Mouse (Mus musculus) limb, embryonic 12.5 days (tissue): ENCODE measurements around the gene Tcp11. TPM values are rescaled to one million over a fixed set of nuclear protein-coding genes. Genes with fewer than 3 reads are reported as not detected.
A peak's percentile ranks its signal among the peaks of the same experiment; 100 is the strongest.

ENCODE experiments used
- ATAC-seq: fragments of 200-750 bp; cut with Nextera tagmentation; 2 replicates; pipeline ENCODE4 v1.8.0; 2017; ENCODE audit warnings: low read depth, moderate TSS enrichment; ENCODE audit not compliant: insufficient number of reproducible peaks, insufficient read depth, low FRiP score, low TSS enrichment
- H3K27ac ChIP-seq: fragments of 300-500 bp; sonication (generic); 2 replicates; pipeline ENCODE4 v1.5.1; 2016; ENCODE audit warnings: mild to moderate bottlenecking, moderate library complexity
- H3K27me3 ChIP-seq: fragments of 300-500 bp; sonication (generic); 2 replicates; pipeline ENCODE4 v1.6.1; 2016; ENCODE audit warnings: mild to moderate bottlenecking, moderate library complexity
- H3K36me3 ChIP-seq: fragments of 300-500 bp; sonication (generic); 2 replicates; pipeline ENCODE4 v1.6.1; 2016; ENCODE audit warnings: mild to moderate bottlenecking, moderate library complexity
- H3K4me1 ChIP-seq: fragments of 300-500 bp; sonication (generic); replicated peaks from 2 replicates; pipeline ENCODE4 v1.6.1; 2016
- H3K4me2 ChIP-seq: fragments of 300-500 bp; sonication (generic); 2 replicates; pipeline ENCODE4 v1.6.1; 2016; ENCODE audit warnings: mild to moderate bottlenecking, moderate library complexity
- H3K4me3 ChIP-seq: fragments of 300-500 bp; sonication (generic); replicated peaks from 2 replicates; pipeline ENCODE4 v1.5.1; 2016; ENCODE audit warnings: mild to moderate bottlenecking
- H3K9ac ChIP-seq: fragments of 300-500 bp; sonication (generic); replicated peaks from 2 replicates; pipeline ENCODE4 v1.6.1; 2016; ENCODE audit warnings: mild to moderate bottlenecking, moderate library complexity
- H3K9me3 ChIP-seq: fragments of 300-500 bp; sonication (generic); 2 replicates; pipeline ENCODE4 v1.6.1; 2016; ENCODE audit warnings: mild to moderate bottlenecking, moderate library complexity
- WGBS: fragments of 180-500 bp; shearing (Covaris S2); methylation state at CpG from one replicate; pipeline ENCODE4 v1.1.7; 2016; 5-methylcytosine and 5-hydroxymethylcytosine counted together
- polyA plus RNA-seq: library from polyadenylated mRNA; unstranded; fragments of >200 nt; fragmentation: Nextera tagmentation; extraction: Ambion mirVana; gene quantifications from 2 replicates; pipeline ENCODE4 v1.2.1, GENCODE M21; 2016

Tcp11 gene
- polyA plus RNA-seq: 1.2 and 1.4 TPM in 2 replicates

DNA sequence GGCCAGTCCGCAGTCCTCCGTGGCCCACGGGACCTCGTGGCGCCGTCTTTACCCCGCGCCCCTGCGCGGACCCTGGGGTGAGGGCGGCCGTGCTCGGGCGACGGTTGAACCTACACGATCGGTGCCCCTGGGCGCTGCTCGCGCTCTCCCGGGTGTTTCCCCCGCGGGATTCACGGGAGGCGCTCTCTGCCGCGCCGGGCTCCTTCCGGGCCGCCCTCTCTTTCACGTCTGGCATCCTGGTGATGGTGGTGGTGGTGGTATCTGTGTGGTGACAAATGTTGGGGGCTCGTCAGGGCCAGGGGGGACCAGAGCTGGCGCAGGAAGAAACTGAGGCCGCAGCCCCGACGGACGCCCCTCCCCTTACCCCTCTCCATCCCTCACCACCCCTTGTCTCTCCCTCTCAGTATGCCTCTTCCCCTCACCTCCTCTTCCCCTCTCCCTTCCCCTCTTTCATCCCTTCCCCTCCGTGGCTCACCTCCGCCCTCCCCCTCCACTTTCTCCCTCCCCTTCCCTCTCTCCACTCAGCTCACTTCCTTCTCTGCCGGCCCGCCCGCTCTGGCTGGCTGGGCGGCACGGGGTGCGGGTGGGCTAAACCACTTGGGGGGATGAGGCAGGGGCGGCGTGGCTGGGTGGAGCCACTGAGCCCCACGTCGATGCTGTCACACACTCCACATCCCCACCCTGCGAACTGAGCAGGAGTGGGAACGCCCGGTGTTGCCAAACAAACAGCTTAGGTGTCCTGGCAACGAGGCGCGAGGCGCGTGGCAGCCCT lies at the start of gene Tcp11:
Gene Tcp11 (minus strand): TSS at position 595 of the 772 bp plus-strand sequence.
- H3K36me3 ChIP-seq: no peaks in the 10 kb centered on the region
- 0 out of 2 replicates have a peak within 1 kb of the TSS, but pooled peaks have one; percentile 29 for H3K27ac ChIP-seq
- H3K4me1 ChIP-seq: peaks cover 17% of the 10 kb centered on the region
- ATAC-seq: peak; percentile 83
- peak within 1 kb of the TSS; percentile 69 for H3K9ac ChIP-seq
- no peaks in the 10 kb centered on the region for H3K9me3 ChIP-seq
- H3K4me3 ChIP-seq: peak within 1 kb of the TSS; percentile 69
- WGBS: 2% methylated on average over 57 of the region's 57 CpGs
- peak within 1 kb of the TSS; percentile 100 for H3K4me2 ChIP-seq
- peaks cover 23% of the 10 kb centered on the region for H3K27me3 ChIP-seq

DNA sequence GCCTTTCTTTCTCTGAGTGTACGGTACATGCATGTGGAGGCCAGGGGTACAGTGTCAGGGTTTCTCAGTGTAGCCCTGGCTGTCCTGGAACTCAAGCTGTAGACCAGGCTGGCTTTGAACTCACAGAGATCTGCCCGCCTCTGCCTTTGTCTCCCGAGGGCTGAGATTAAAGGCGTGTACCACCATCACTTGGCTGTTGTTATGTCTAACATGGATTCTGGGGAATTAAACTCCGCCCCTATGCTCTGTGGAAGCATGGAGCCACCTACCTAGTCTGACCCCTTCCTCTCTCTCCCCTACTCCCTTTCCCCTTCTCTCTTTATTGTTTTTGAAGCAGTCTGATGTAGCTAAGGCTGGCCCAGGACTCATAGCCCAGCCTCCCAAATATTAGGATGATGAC lies 49.4 kb upstream of the Tcp11 start:
- Histone ChIP-seq H3K4me1 (no peaks in the 10 kb centered on the region; the same call in 1 of the 2 replicates), H3K36me3 (no peaks in the 10 kb centered on the region), H3K27me3 (no peaks in the 10 kb centered on the region; the same call in 1 of the 2 replicates), H3K9ac (no peak overlapping the region), H3K27ac (no peak overlapping the region), H3K4me2 (no peak overlapping the region), H3K4me3 (no peak overlapping the region), H3K9me3 (no peaks in the 10 kb centered on the region)
- ATAC-seq: no peak
- 87% methylated on average over 5 of the region's 5 CpGs for WGBS

- H3K9me3 ChIP-seq: no peaks in the 10 kb centered on the region
- H3K4me2 ChIP-seq: no peak overlapping the region
- H3K27me3 ChIP-seq: no peaks in the 10 kb centered on the region
- 67% methylated on average over 8 of the region's 8 CpGs for WGBS
- H3K9ac ChIP-seq: no peak overlapping the region
- no peak overlapping the region for H3K4me3 ChIP-seq
- H3K4me1 ChIP-seq: no peaks in the 10 kb centered on the region
- no peaks in the 10 kb centered on the region for H3K36me3 ChIP-seq
- ATAC-seq: no peak
- no peak overlapping the region for H3K27ac ChIP-seq
Observed at GRCm38 (mm10) chr17:28124368-28124767, 43.9 kb upstream of the Tcp11 start.

DNA sequence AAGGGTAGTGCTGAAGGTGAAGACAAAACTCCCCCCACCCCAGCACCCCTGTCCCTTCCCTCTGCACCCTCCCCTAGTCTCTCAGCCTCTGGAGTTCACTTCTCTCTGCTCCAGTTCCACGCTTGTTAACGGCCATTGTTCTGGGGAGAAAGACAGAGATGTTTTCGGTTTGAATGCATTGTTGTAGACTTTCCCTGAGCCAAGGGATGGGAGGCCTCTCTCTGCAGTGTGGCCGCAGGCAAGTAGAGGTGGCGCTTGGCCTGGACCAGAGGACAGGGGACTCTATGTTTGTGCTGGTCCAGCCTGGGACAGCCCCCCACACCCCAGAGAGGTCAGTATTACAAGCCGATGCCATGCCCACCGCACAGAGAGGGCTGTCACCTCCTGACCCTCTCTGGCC lies 43.2 kb upstream of the Tcp11 start:
- H3K9ac ChIP-seq: no peak overlapping the region
- no peaks in the 10 kb centered on the region for H3K27me3 ChIP-seq
- WGBS: 57% methylated on average over 7 of the region's 7 CpGs
- ATAC-seq: no peak
- no peaks in the 10 kb centered on the region for H3K9me3 ChIP-seq
- H3K36me3 ChIP-seq: no peaks in the 10 kb centered on the region
- no peak overlapping the region for H3K4me2 ChIP-seq
- no peak overlapping the region for H3K27ac ChIP-seq
- H3K4me1 ChIP-seq: no peaks in the 10 kb centered on the region
- H3K4me3 ChIP-seq: no peak overlapping the region

GRCm38 (mm10) chr17:28122949-28123348 lies 42.5 kb upstream of the Tcp11 start:
- H3K4me3 ChIP-seq: no peak overlapping the region
- 76% methylated on average over 13 of the region's 13 CpGs for WGBS
- no peaks in the 10 kb centered on the region for H3K27me3 ChIP-seq
- no peak overlapping the region for H3K27ac ChIP-seq
- H3K9me3 ChIP-seq: no peaks in the 10 kb centered on the region
- no peaks in the 10 kb centered on the region for H3K36me3 ChIP-seq
- H3K4me2 ChIP-seq: no peak overlapping the region
- ATAC-seq: no peak
- H3K4me1 ChIP-seq: no peaks in the 10 kb centered on the region
- H3K9ac ChIP-seq: no peak overlapping the region

DNA sequence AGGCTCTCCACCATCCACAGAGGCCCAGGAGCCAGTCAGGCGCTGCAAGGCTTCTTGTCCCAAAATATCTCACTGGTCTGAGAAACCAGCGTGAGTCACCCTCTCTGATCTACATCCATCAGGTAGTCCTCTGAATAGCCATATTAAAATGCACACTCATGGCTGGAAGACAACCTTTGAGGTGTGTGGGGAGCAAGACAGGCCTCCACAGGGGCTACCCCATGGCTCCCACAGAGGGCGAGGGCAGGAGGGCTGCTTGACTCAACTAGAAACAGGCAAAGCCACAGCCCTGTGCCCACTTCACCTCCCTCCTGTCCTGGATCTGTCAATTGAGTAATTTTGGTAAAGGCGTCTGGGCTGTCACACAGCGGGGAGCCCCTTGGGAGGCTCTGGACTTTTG lies 40.0 kb upstream of the Tcp11 start:
- no peak overlapping the region for H3K4me2 ChIP-seq
- 0 out of 2 replicates have a peak, but pooled peaks cover 3% of the 10 kb centered on the region for H3K4me1 ChIP-seq
- H3K4me3 ChIP-seq: no peak overlapping the region
- ATAC-seq: no peak
- H3K36me3 ChIP-seq: no peaks in the 10 kb centered on the region
- WGBS: 82% methylated on average over 5 of the region's 5 CpGs
- H3K9me3 ChIP-seq: no peaks in the 10 kb centered on the region
- H3K9ac ChIP-seq: no peak overlapping the region
- no peak overlapping the region for H3K27ac ChIP-seq
- no peaks in the 10 kb centered on the region for H3K27me3 ChIP-seq

- no peaks in the 10 kb centered on the region for H3K9me3 ChIP-seq
- no peak overlapping the region for H3K27ac ChIP-seq
- no peak overlapping the region for H3K4me2 ChIP-seq
- peaks cover 12% of the 10 kb centered on the region for H3K4me1 ChIP-seq
- H3K27me3 ChIP-seq: no peaks in the 10 kb centered on the region
- no peaks in the 10 kb centered on the region for H3K36me3 ChIP-seq
- WGBS: 59% methylated on average over 19 of the region's 19 CpGs
- no peak overlapping the region for H3K9ac ChIP-seq
- ATAC-seq: no peak
- H3K4me3 ChIP-seq: no peak overlapping the region
Observed at GRCm38 (mm10) chr17:28117451-28118209, 37.2 kb upstream of the Tcp11 start.

DNA sequence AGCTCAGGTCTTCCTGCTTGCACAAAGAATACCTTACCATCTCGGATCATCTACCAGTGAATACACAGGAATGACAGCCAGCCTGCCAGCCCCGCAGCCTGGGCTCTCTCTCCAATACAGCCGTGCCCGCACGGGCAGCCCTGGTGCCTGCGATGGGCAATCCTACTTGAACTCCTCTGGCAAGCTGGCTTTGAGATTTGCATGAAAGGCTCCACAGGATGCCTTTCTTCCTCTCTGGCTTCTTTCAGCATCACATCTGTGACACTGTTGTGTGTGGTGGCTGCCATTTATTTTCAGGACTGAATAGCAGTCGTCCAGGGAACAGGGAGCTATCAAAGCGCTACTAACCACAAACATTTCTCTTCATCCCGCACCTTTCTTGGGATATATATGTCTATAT lies 35.9 kb upstream of the Tcp11 start:
- no peaks in the 10 kb centered on the region for H3K9me3 ChIP-seq
- peaks cover 12% of the 10 kb centered on the region for H3K4me1 ChIP-seq
- no peak overlapping the region for H3K4me2 ChIP-seq
- H3K9ac ChIP-seq: no peak overlapping the region
- ATAC-seq: no peak
- no peaks in the 10 kb centered on the region for H3K36me3 ChIP-seq
- no peaks in the 10 kb centered on the region for H3K27me3 ChIP-seq
- H3K27ac ChIP-seq: no peak overlapping the region
- 84% methylated on average over 9 of the region's 9 CpGs for WGBS
- H3K4me3 ChIP-seq: no peak overlapping the region

DNA sequence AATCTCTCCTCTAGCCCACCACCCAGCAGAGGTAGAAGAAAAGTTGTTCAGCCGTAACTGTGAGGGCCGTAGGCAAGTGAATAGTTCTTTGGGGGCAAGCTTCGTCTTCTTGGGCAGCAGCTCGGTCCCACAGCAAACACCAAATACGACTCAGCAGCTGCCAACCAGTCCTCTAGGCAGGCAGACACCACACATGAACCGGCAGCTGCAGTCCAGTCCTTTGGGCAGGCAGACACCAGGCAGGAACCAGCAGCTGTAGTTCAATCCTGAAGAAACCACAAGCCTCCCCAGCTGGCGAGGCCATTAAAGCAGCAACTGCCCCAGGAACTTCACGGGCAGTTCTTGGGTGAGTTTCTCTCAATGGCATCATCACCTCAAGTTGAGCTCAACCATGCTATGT lies 31.8 kb upstream of the Tcp11 start:
- H3K4me3 ChIP-seq: no peak overlapping the region
- ATAC-seq: no peak
- H3K27me3 ChIP-seq: peaks cover 3% of the 10 kb centered on the region; the same call in 1 of the 2 replicates
- no peaks in the 10 kb centered on the region for H3K36me3 ChIP-seq
- WGBS: 88% methylated on average over 8 of the region's 8 CpGs
- H3K4me2 ChIP-seq: no peak overlapping the region
- no peak overlapping the region for H3K27ac ChIP-seq
- peaks cover 27% of the 10 kb centered on the region for H3K4me1 ChIP-seq
- no peaks in the 10 kb centered on the region for H3K9me3 ChIP-seq
- no peak overlapping the region for H3K9ac ChIP-seq

DNA sequence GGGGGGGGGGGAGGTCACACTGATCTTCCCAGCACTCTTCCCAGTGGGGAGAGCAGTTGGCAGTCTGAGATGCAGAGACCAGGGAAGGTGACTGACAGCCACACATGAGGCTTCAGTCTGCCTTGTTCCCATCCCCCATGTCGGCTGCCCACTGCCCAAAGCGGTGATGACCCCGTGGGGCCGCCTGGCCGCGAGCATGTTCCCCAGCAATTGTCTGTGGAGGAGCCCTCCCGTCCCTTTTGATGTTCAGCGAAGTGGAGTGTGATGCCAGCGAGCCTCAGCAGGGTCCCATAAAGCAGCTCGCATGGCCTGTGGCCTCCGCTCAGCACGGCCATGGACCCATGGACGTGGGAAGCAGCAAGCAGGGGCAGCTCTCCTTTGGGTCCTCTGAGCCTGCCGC lies 26.8 kb upstream of the Tcp11 start:
- Histone ChIP-seq H3K27ac (no peak overlapping the region), H3K4me3 (no peak overlapping the region)

DNA sequence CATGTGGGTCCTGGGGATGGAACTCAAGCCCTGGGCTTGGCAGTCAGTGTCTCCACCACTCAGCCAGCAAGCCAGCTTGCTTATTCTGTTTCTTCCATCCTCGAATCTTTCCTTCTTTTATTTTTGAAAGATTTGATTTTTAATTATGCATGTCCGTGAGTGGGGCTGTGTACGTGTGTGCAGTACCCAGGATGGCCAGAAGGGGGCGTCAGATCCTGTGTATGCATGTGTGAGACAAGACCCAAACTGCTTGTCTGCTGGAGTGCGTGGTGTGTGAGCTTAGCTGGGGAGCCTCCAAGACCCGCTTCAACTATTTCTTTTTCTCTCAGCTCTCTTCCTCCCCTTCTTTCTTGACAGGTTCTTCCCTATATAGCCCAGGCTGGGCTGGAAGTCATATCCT lies 25.9 kb upstream of the Tcp11 start:
- Histone ChIP-seq H3K4me2 (no peak overlapping the region), H3K4me1 (peaks cover 34% of the 10 kb centered on the region), H3K27ac (no peak overlapping the region), H3K27me3 (peaks cover 7% of the 10 kb centered on the region; the same call in 1 of the 2 replicates), H3K9me3 (no peaks in the 10 kb centered on the region), H3K4me3 (no peak overlapping the region), H3K9ac (no peak overlapping the region), H3K36me3 (no peaks in the 10 kb centered on the region)
- ATAC-seq: no peak
- 79% methylated on average over 6 of the region's 6 CpGs for WGBS

More for the DNA sequence above, 26.8 kb upstream of the Tcp11 start:
- H3K4me1 ChIP-seq: peaks cover 25% of the 10 kb centered on the region
- H3K9me3 ChIP-seq: no peaks in the 10 kb centered on the region
- 13% methylated on average over 14 of the region's 14 CpGs for WGBS
- H3K4me2 ChIP-seq: no peak overlapping the region
- no peaks in the 10 kb centered on the region for H3K36me3 ChIP-seq
- H3K9ac ChIP-seq: no peak overlapping the region
- no peak for ATAC-seq
- peaks cover 7% of the 10 kb centered on the region; the same call in 1 of the 2 replicates for H3K27me3 ChIP-seq
